In genomic region chr19:34435197-34435611, GRCm38 (mm10) we compare ENCODE assay signal across 15 mouse cellular contexts. TPM values are rescaled to one million over a fixed set of nuclear protein-coding genes. Genes with fewer than 3 reads are reported as not detected.
DNase-seq lines count a peak whose midpoint lies in the region; ATAC-seq and TF ChIP-seq lines count a peak whose summit lies in the region.
"Had no signal": no experiment of that assay in that cellular context is flagged by ENCODE, and none has a peak within 500 bp of the region (broad histone marks: within the 10 kb centered on the region; RNA-seq: fewer than 3 reads in every experiment).

No protein-coding gene starts in this region.

- ATAC-seq in kidney, embryonic 15.5 days (replicated peaks; ENCODE audit: low FRiP score), result 0 out of 2 replicates have a peak, but pooled peaks have one; percentile 46
- ATAC-seq in limb, embryonic 14.5 days (ENCODE audit: low FRiP score, low read depth), result peak; percentile 94
- ATAC-seq in erythroblast, adult 5-6 weeks (replicated peaks; ENCODE audit: low FRiP score, poor library complexity, severe bottlenecking), result no peak
- ATAC-seq: forebrain, embryonic 13.5 days had no signal

- H3K27me3 ChIP-seq in kidney, embryonic 15.5 days, result no peaks in the 10 kb centered on the region
- H3K27me3 ChIP-seq in limb, embryonic 14.5 days (ENCODE audit: control insufficient read depth, insufficient read depth, low read length), result no peaks in the 10 kb centered on the region
- H3K27me3 ChIP-seq: forebrain, embryonic 13.5 days had no signal

- TF ChIP-seq POLR2A in limb, embryonic 14.5 days (IDR thresholded peaks at IDR 0.05; ENCODE audit: borderline replicate concordance, extremely low read depth, insufficient read depth, insufficient read length), result no peak

- H3K36me3 ChIP-seq in kidney, embryonic 15.5 days, result no peaks in the 10 kb centered on the region
- no peaks in the 10 kb centered on the region for H3K36me3 ChIP-seq in limb, embryonic 14.5 days (ENCODE audit: control insufficient read depth, insufficient read depth, low read length)

- H3K4me3 ChIP-seq in kidney, embryonic 15.5 days (replicated peaks), result no peak overlapping the region
- no peak overlapping the region for H3K4me3 ChIP-seq in limb, embryonic 14.5 days (replicated peaks; ENCODE audit: low read length)
- H3K4me3 ChIP-seq: forebrain, embryonic 13.5 days had no signal

- no peaks in the 10 kb centered on the region for H3K4me1 ChIP-seq in kidney, embryonic 15.5 days
- H3K4me1 ChIP-seq in limb, embryonic 14.5 days (ENCODE audit: control insufficient read depth, insufficient read depth, low read length), result peaks cover 8% of the 10 kb centered on the region
- H3K4me1 ChIP-seq: forebrain, embryonic 13.5 days had no signal

- H3K9me3 ChIP-seq in kidney, embryonic 15.5 days (replicated peaks), result no peaks in the 10 kb centered on the region
- H3K9me3 ChIP-seq in limb, embryonic 14.5 days (ENCODE audit: control insufficient read depth, low read length), result no peaks in the 10 kb centered on the region
- H3K9me3 ChIP-seq: forebrain, embryonic 13.5 days had no signal

- 43% methylated on average over 5 of the region's 5 CpGs for WGBS in kidney, embryonic 15.5 days
- WGBS in limb, embryonic 14.5 days, result 21% methylated on average over 5 of the region's 5 CpGs

- no peak overlapping the region for H3K27ac ChIP-seq in kidney, embryonic 15.5 days
- H3K27ac ChIP-seq in limb, embryonic 14.5 days (replicated peaks; ENCODE audit: low read depth, low read length), result no peak overlapping the region; the same call in 1 of the 2 replicates
- H3K27ac ChIP-seq: forebrain, embryonic 13.5 days had no signal

- no peak overlapping the region for H3K4me2 ChIP-seq in kidney, embryonic 15.5 days
- no peak overlapping the region for H3K4me2 ChIP-seq in limb, embryonic 14.5 days (replicated peaks; ENCODE audit: low read depth, low read length, severe bottlenecking)
- H3K4me2 ChIP-seq: forebrain, embryonic 13.5 days had no signal

- no peak for DNase-seq in kidney, adult 11 months
- DNase-seq in NIH3T3 (ENCODE audit: low read depth), result peak; percentile 48
- DNase-seq in embryo, embryonic 11.5 days (ENCODE audit: low read depth, low spot score), result peak; percentile 46
- peak; percentile 80 for DNase-seq in limb, embryonic 14.5 days (ENCODE audit: low spot score)
- DNase-seq in urinary bladder, postnatal 10 days (ENCODE audit: low spot score), result no peak
- DNase-seq: cerebellum, postnatal 14 days; heart, postnatal 4 days; left cerebral cortex, postnatal 4 days; lung, postnatal 36 days; right cerebral cortex, adult 18-20 months; thymus, postnatal 36 days had no signal

- H3K9ac ChIP-seq in kidney, embryonic 15.5 days, result no peak overlapping the region
- no peak overlapping the region for H3K9ac ChIP-seq in limb, embryonic 14.5 days (ENCODE audit: low read depth, low read length, severe bottlenecking)
- H3K9ac ChIP-seq: forebrain, embryonic 13.5 days had no signal

RNA-seq across cellular contexts. Expression of gene Ch25h, which starts 39.8 kb away (rescaled TPM):
- 1.8 and 2.2 TPM in 2 replicates for polyA plus RNA-seq in kidney, embryonic 15.5 days (2015; fragmentation: Nextera tagmentation; extraction: Ambion mirVana)
- polyA plus RNA-seq in limb, embryonic 14.5 days (2012; rRNA removed), result 42.0 and 51.6 TPM in 2 replicates
- polyA plus RNA-seq in limb, embryonic 14.5 days (2014; fragmentation: Nextera tagmentation; extraction: Ambion mirVana), result 29.3 and 31.3 TPM in 2 replicates
- total RNA-seq in erythroblast, adult 5-6 weeks (2015; ENCODE audit: low replicate concordance), result not detected in 2 replicates
- not detected in 2 replicates for total RNA-seq in erythroblast, adult 5-6 weeks (2017; ENCODE audit: low replicate concordance)
- total RNA-seq: granulocyte monocyte progenitor cell, adult 5-6 weeks had no signal

Comparison
In these comparisons a context has a peak if more than half of its experiments do, and no peak if none do; other contexts are left out.
1. DNase-seq: peak in NIH3T3 (single experiment), embryo, embryonic 11.5 days (single experiment) and limb, embryonic 14.5 days (single experiment); none in kidney, adult 11 months (single experiment) and urinary bladder, postnatal 10 days (single experiment).